Mouse (Mus musculus) embryonic fibroblast, embryonic 13.5 days (primary cell): ENCODE results near the gene Scnn1b.

Experiments used
- CTCF ChIP-seq: IDR thresholded peaks from 2 replicates; pipeline ENCODE4 v1.5.1; 2011; ENCODE audit warnings: mild to moderate bottlenecking, control low read depth, low read length, moderate library complexity, borderline replicate concordance; ENCODE audit not compliant: insufficient read depth
- POLR2A ChIP-seq: IDR thresholded peaks from 2 replicates; pipeline ENCODE4 v1.6.1; 2011; ENCODE audit warnings: low read depth, mild to moderate bottlenecking, control low read depth, low read length, moderate library complexity

DNA sequence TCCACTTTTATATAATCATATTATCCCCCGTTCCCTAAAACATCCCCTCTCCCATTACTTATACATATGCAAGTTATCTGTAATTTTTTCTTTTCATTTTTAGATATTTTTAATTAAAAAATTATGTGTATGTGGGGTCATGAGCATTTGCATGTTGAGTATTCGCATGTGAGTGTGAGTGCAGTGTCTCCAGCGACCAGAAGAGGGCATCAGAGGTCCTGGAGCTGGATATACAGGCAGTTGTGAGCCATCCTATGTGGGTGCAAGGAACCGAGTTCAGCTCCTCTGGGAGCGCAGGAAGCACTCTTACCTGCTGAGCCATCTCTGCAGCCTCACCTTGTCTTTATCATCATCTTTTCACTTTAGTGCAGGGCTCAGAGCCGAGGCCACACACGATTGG, 29.4 kb upstream of the Scnn1b start:
- TF ChIP-seq CTCF: no peak
- TF ChIP-seq POLR2A: no peak
